Mouse (Mus musculus) A20 (cell line): Measurements from ENCODE around the gene Kcnh7.
"Not testable (repeated sequence)": the region's sequence is repeated elsewhere in the genome, so short reads cannot be mapped to it uniquely, and the experiment has no call there.

Source experiments
- DNase-seq: peaks from one replicate; pipeline ENCODE4 v3.0.0-alpha.2; 2011; ENCODE audit warnings: low read depth, low spot score

Gene Kcnh7

GRCm38 (mm10) chr2:62725946-62726345 is 458.1 kb downstream of the Kcnh7 start:
- no peak for DNase-seq

- no peak for DNase-seq
Observed at GRCm38 (mm10) chr2:62718411-62718810, 465.7 kb downstream of the Kcnh7 start.

GRCm38 (mm10) chr2:62717270-62717669 is 466.8 kb downstream of the Kcnh7 start:
- no peak for DNase-seq

GRCm38 (mm10) chr2:62715260-62715659 is 468.8 kb downstream of the Kcnh7 start:
- DNase-seq, result no peak

- DNase-seq, result not testable (repeated sequence)
Observed at GRCm38 (mm10) chr2:62714362-62714761, 469.7 kb downstream of the Kcnh7 start.

- DNase-seq, result no peak
Observed at GRCm38 (mm10) chr2:62709633-62710032, 474.5 kb downstream of the Kcnh7 start.

GRCm38 (mm10) chr2:62706313-62706712 is 477.8 kb downstream of the Kcnh7 start:
- no peak for DNase-seq

- DNase-seq, result peak; percentile 24
Observed at GRCm38 (mm10) chr2:62685934-62686333, 498.2 kb downstream of the Kcnh7 start.

GRCm38 (mm10) chr2:62684989-62685595 is 499.0 kb downstream of the Kcnh7 start:
- DNase-seq, result peak; percentile 58

- no peak for DNase-seq
Observed at GRCm38 (mm10) chr2:62681667-62682066, 502.4 kb downstream of the Kcnh7 start.

GRCm38 (mm10) chr2:62672788-62673187 is 511.3 kb downstream of the Kcnh7 start:
- DNase-seq, result no peak

GRCm38 (mm10) chr2:62670767-62671166 is 513.3 kb downstream of the Kcnh7 start:
- DNase-seq, result no peak

GRCm38 (mm10) chr2:62670301-62670700 is 513.8 kb downstream of the Kcnh7 start:
- no peak for DNase-seq

- DNase-seq, result no peak
Observed at GRCm38 (mm10) chr2:62669848-62670247, 514.2 kb downstream of the Kcnh7 start.

GRCm38 (mm10) chr2:62665536-62665935 is 518.6 kb downstream of the Kcnh7 start:
- DNase-seq, result no peak

GRCm38 (mm10) chr2:62664839-62665238 is 519.2 kb downstream of the Kcnh7 start:
- DNase-seq, result peak; percentile 51

GRCm38 (mm10) chr2:62664135-62664670 is 519.9 kb downstream of the Kcnh7 start, which contains the start of gene Gca:
TSS of gene Gca (plus strand) at chr2:62664285.
- DNase-seq, result peak; percentile 95

GRCm38 (mm10) chr2:62662560-62662959 is 521.5 kb downstream of the Kcnh7 start:
- DNase-seq, result no peak

GRCm38 (mm10) chr2:62660565-62660964 is 523.5 kb downstream of the Kcnh7 start:
- no peak for DNase-seq

- no peak for DNase-seq
Observed at GRCm38 (mm10) chr2:62656072-62656471, 528.0 kb downstream of the Kcnh7 start.

GRCm38 (mm10) chr2:62654519-62655338 is 529.4 kb downstream of the Kcnh7 start:
- DNase-seq, result peak; percentile 76

- DNase-seq, result no peak
Observed at GRCm38 (mm10) chr2:62652466-62652865, 531.6 kb downstream of the Kcnh7 start.

- no peak for DNase-seq
Observed at GRCm38 (mm10) chr2:62651890-62652289, 532.2 kb downstream of the Kcnh7 start.
